Mouse (Mus musculus): Measurements from ENCODE around the gene Il22ra2. TPM values are rescaled to one million over a fixed set of nuclear protein-coding genes. Genes with fewer than 3 reads are reported as not detected.

Il22ra2 gene
- total RNA-seq, 2 experiments from 2014 or later, result not detected

DNA sequence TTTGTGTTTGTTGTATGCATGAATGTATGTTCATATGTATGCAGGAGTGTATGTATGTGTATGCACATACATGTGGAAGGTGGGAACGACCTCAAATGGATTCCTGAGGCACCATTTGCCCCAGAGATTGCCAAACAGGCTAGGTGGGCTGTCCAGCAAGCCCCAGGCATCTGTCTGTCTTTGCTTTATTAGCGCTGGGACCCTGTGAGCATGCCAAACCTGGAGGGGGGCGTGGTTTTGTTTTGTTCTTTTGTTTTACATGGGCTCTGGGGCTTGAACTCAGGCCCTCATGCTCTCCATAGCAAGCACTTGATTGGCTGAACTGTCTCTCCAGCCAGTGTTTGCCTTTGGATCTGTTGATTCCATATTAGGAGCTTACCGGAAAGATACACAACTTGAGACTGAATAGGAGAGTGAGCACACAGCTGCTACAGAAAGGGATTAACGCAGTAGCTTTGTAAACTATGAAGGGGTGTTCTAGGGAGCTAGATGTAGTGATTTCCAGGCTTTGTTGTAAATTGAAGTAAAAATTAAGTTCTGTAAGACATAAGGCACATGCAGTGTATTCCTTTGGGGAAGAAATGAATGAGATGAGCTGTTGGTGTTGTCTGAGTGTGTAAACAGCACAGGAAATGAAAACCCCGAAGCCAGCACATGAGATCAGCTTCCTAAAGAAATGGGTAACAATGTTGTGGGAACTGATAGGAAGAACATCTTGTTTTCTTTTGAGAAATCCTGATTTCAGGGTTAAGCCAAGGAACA lies 22.3 kb upstream of the Il22ra2 start:
- no peak for DNase-seq (ENCODE audit: extremely low spot score in 1 of 2, low spot score in 1 of 2)

- no peak for DNase-seq (ENCODE audit: extremely low spot score in 1 of 2, low spot score in 1 of 2)
Measured at GRCm38 (mm10) chr10:19600093-19600420, 21.7 kb upstream of the Il22ra2 start.

- DNase-seq (ENCODE audit: extremely low spot score in 1 of 2, low spot score in 1 of 2), result peak in 1 of 2 experiments; percentile 19
Measured at GRCm38 (mm10) chr10:19601502-19601901, 20.3 kb upstream of the Il22ra2 start.

DNA sequence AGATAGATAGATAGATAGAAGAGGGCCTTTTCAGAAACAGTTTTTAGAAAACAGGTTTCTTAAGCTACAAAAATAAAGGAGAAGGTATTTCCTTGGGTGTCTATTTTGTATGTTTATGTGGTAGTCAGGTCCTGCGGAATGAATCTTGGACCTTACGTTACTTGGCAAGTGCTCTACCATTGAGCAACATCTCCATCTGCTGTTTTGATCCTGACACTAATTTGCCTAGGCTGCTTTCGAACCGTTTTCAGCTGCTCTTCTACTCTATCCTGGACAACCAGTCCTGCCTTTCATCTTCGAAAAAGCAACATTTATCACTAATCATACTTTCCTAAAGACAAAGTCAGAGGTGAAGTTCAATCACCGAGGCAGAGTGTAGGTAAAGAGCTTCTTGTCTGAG lies 18.6 kb upstream of the Il22ra2 start:
- DNase-seq (ENCODE audit: extremely low spot score in 1 of 2, low spot score in 1 of 2), result no peak

DNA sequence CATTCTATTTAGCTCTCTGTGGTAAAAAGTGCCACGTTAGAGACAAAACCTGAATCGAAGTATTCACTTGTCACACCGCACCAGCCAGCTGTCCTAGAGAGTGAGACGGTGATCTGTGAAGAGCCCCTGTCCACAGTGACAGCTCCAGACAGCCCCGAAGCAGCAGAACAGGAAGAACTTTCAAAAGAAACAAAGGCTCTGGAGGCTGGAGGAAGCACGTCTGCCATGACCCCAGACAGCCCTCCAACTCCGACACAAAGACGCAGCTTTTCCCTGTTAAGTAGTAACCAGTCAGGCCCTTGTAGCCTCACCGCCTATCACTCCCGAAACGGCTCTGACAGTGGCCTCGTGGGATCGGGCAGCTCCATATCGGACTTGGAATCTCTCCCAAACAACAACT lies 12.7 kb upstream of the Il22ra2 start:
- no peak for DNase-seq (ENCODE audit: extremely low spot score in 1 of 2, low spot score in 1 of 2)

GRCm38 (mm10) chr10:19611616-19612015 lies 10.2 kb upstream of the Il22ra2 start:
- no peak for DNase-seq (ENCODE audit: extremely low spot score in 1 of 2, low spot score in 1 of 2)

DNA sequence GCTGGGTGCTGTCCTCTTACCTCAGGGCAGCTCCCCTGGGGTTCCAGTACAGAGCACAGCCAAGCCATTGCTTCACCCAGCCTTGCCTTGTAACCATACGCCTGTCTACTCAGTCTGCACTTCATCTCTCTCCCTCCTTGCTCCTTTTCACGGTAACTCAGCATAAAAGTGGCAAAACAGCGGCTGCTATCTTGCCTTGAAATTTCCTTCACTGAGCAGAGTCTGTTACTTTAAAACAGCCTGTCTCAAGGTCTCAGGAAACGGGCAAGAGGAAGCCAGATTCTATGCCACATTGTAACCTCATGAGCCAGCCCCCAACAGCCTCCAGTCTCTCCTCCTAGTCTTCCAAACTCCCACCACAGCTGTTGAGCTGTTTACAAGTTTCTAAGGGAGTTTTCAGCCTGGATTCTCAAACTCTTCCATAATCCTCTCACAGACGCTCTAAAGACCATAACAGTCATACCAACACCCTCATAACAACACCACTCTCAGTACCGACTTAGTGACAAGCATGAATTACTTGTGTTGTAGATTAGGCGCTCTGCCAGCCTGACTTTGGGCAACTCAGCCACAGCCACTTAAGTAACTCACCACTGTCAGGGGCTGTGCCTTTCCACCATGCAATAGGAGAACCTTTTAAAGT lies 8.6 kb upstream of the Il22ra2 start:
- DNase-seq (ENCODE audit: extremely low spot score in 1 of 2, low spot score in 1 of 2), result no peak

- no peak for DNase-seq (ENCODE audit: extremely low spot score in 1 of 2, low spot score in 1 of 2)
Measured at GRCm38 (mm10) chr10:19619736-19620135, 2.1 kb upstream of the Il22ra2 start.

DNA sequence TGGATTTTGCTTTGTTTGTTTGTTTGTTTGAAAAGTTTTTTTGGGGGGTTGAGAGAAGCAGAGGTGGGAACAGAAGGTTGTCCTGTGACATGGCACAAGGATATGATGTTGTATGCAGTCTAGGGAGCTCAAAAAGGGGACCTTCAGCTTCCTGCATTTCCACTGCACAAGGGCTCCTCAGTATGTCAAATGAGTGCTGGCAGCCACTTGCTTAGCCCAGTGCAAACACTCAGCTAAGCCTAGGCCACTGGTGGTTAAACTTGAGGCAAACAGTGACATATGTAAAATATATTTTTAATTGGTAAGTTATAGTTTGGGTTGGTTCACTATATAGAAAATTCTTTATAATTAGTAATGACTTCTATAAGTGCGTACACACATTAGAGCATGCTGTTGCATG lies 2.8 kb downstream of the Il22ra2 start:
- no peak for DNase-seq (ENCODE audit: extremely low spot score in 1 of 2, low spot score in 1 of 2)

DNA sequence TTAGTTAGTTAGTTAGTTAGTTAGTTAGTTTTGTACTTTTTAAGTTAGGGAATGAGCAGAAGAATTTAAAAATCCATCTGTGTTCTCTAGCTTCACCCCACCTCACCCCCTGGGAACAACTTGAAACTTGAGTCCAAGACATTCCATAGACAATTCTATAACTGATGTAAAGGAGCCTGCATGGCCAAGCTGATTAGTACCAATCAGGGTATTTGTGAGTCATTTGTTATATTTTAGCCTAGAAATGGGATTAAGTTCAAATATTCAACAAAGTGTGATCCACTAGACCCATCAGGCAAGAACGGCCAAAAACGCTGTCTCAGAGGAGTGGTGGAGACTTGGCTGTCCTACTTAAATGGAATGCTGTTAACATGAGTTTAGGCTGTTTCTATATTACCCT lies 5.5 kb downstream of the Il22ra2 start:
- DNase-seq (ENCODE audit: extremely low spot score in 1 of 2, low spot score in 1 of 2), result no peak

GRCm38 (mm10) chr10:19627748-19628147 lies 6.0 kb downstream of the Il22ra2 start:
- DNase-seq (ENCODE audit: extremely low spot score in 1 of 2, low spot score in 1 of 2), result no peak

- DNase-seq (ENCODE audit: extremely low spot score in 1 of 2, low spot score in 1 of 2), result no peak
Measured at GRCm38 (mm10) chr10:19631616-19632195, 9.9 kb downstream of the Il22ra2 start.

- DNase-seq (ENCODE audit: extremely low spot score in 1 of 2, low spot score in 1 of 2), result no peak
Measured at GRCm38 (mm10) chr10:19638851-19639250, 17.1 kb downstream of the Il22ra2 start.

GRCm38 (mm10) chr10:19639630-19640029 lies 17.8 kb downstream of the Il22ra2 start:
- DNase-seq (ENCODE audit: extremely low spot score in 1 of 2, low spot score in 1 of 2), result no peak

DNA sequence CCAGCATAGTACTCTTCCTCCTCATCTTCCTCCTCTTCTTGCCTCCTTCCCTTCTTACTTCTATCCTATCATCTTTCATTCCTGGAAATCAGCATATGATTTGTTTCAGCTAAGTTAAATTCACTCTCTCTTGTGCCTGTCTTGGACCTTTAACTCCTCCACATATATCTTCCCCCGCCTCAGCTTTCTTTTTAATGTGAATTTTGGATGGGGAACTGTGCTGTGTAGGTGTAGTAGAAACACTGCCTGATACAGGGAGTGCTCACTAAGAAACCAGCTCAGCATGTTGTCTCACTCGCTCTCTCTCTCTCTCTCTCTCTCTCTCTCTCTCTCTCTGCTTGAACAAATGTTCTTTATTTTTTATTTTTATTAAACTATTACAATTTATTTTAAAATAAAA lies 23.3 kb downstream of the Il22ra2 start:
- DNase-seq (ENCODE audit: extremely low spot score in 1 of 2, low spot score in 1 of 2), result no peak

GRCm38 (mm10) chr10:19657426-19657825 lies 35.6 kb downstream of the Il22ra2 start:
- no peak for DNase-seq (ENCODE audit: extremely low spot score in 1 of 2, low spot score in 1 of 2)

DNA sequence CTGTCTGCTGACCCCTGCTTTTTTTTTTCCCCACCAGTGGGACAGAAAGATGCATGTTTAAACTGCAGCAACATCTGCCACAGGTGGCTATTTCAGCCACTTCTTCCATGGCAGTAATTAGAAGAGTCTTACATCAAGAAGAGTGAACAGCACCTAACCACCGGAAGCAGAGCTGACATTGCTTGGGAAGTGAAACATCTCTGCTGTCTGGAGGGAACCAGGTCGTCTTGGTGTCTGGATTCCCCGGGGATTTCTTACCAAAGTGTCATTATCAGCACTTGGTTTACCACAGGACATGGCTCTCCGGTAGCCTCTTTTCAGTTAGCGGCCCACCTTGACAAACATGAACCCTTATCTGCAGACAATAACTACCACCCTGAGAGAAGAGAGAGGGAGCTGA lies 38.2 kb downstream of the Il22ra2 start:
- DNase-seq (ENCODE audit: extremely low spot score in 1 of 2, low spot score in 1 of 2), result no peak

DNA sequence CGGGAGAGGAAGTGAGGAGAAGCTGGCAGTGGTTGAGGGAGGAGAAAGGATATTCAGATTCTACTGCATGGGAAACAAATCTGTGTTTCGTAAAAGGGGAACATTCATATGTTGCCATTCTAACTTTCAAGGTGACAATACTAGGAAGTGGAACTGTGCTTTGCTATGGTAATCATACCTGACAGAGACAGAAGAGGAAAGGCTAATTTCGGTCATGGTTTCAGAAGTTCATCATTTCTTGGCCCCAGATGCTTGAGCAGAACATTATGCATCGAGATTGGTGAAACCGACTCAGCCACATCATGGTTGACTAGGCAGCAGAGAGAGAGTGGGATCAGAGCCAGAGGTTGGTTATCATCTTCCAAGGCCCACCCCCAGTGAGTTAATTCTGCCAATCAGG lies 47.2 kb downstream of the Il22ra2 start:
- DNase-seq (ENCODE audit: extremely low spot score in 1 of 2, low spot score in 1 of 2), result no peak

DNA sequence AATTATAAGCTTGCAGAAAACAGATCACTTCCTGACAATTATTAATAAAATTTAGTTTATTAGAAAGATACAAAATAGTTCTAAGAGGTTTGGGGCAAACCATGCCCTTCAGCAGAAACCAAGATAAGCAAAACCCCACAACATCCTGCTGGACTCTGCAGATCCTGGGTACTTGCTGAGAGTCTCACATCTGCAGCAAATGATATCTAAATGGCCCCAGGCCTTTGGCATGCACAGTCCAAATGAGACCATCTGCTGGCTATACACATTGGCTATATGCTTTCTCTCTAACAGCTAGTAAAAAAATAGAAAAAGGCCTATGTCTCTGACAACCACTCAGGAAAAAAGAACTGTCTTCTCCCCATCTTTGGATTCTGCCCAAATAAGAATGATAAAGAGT lies 50.2 kb downstream of the Il22ra2 start:
- no peak for DNase-seq (ENCODE audit: extremely low spot score in 1 of 2, low spot score in 1 of 2)

GRCm38 (mm10) chr10:19673146-19673545 lies 51.3 kb downstream of the Il22ra2 start:
- DNase-seq (ENCODE audit: extremely low spot score in 1 of 2, low spot score in 1 of 2), result no peak
